Mouse (Mus musculus): Measurements from ENCODE around the gene Mon2. TPM values are rescaled to one million over a fixed set of nuclear protein-coding genes. Genes with fewer than 3 reads are reported as not detected.
"Not testable (repeated sequence)": the region's sequence is repeated elsewhere in the genome, so short reads cannot be mapped to it uniquely, and the experiment has no call there.

The Mon2 gene
- total RNA-seq, 2 experiments from 2014 or later, result 98.6 to 104 TPM

GRCm38 (mm10) chr10:122979356-122979755 is 96.9 kb downstream of the Mon2 start:
- no peak for DNase-seq (ENCODE audit: extremely low spot score in 1 of 2, low spot score in 2 of 2)
- TF ChIP-seq CTCF (IDR thresholded peaks at IDR 0.05), result no peak
- intact Hi-C loops (cut with DNase I), result no loop called here
- no peak overlapping the region for H3K4me3 ChIP-seq
- no peak overlapping the region for H3K27ac ChIP-seq

DNA sequence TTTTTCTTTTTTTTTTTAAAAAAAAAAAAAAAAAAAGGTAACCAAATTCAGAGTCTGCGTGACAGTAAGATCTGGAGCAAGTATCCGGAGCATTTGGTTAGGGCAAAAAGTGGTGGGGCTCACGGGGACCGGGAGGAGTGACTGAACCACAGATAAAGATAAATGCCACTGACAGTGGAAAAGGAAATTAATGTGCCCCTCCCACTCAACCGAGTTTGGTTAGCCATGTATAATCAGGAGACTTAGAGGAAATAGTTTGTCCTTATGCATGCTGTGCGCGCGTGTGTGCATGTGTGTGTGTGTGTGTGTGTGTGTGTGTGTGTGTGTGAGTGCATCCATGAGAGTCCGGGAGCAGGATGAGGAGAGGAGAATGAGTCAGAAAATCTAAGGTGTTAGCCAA is 100.3 kb downstream of the Mon2 start:
- H3K27ac ChIP-seq, result no peak overlapping the region
- no peak for DNase-seq (ENCODE audit: extremely low spot score in 1 of 2, low spot score in 2 of 2)
- no peak for TF ChIP-seq CTCF (IDR thresholded peaks at IDR 0.05)
- H3K4me3 ChIP-seq, result no peak overlapping the region
- intact Hi-C loops (cut with DNase I), result no loop called here

- Histone ChIP-seq H3K27ac (no peak overlapping the region), H3K4me3 (no peak overlapping the region)
- intact Hi-C loops (cut with DNase I), result no loop called here
- no peak for TF ChIP-seq CTCF (IDR thresholded peaks at IDR 0.05)
- DNase-seq (ENCODE audit: extremely low spot score in 1 of 2, low spot score in 2 of 2), result no peak
These were observed 103.1 kb downstream of the Mon2 start for GRCm38 (mm10) chr10:122973241-122973640.

DNA sequence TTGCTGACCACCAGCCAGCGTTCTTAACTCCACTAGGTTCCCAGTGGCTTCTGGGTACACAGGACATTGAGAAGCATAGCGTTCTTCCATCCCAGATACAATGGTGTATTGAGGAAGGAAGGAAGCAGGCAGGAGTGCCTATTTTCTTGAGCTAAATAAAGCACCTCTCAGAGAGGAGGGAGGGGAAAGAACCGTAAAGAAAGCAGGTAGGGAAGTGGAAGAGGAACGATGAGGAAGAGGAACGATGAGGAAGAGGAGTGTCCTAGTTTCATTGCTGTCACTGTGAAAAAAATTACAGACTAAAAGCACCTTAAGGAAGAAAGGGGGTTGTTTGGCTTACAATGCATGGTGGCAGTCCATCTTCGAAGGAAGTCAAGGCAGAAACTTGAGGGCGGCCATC is 106.1 kb downstream of the Mon2 start:
- intact Hi-C loops (cut with DNase I), result no loop called here
- no peak for DNase-seq (ENCODE audit: extremely low spot score in 1 of 2, low spot score in 2 of 2)
- TF ChIP-seq CTCF (IDR thresholded peaks at IDR 0.05), result no peak
- Histone ChIP-seq H3K27ac (no peak overlapping the region), H3K4me3 (no peak overlapping the region)

GRCm38 (mm10) chr10:122966421-122966820 is 109.9 kb downstream of the Mon2 start:
- intact Hi-C loops (cut with DNase I), result no loop called here
- no peak for TF ChIP-seq CTCF (IDR thresholded peaks at IDR 0.05)
- no peak overlapping the region for H3K4me3 ChIP-seq
- no peak for DNase-seq (ENCODE audit: extremely low spot score in 1 of 2, low spot score in 2 of 2)
- no peak overlapping the region for H3K27ac ChIP-seq

DNA sequence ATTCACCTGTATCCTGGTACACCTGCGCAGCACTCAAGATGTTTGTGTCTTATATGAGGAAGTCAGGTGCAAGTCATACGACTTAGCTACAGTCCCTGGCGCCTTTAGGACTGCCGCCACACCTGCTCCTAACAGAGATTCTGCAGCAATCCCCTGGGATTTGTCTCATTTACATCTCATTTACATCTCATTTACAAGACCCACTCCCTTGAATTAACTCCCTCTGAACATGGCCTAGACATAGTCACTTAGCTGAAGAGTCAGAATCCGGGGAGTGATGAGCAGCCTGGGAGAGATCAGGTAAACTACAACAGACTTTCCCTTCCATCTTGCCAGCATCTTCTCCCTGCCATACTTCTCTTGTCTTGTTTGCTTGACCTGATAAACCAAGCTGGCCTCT is 110.7 kb downstream of the Mon2 start:
- H3K4me3 ChIP-seq; H3K27ac ChIP-seq; DNase-seq (ENCODE audit: extremely low spot score in 1 of 2, low spot score in 2 of 2); intact Hi-C loops (cut with DNase I): not testable (repeated sequence)

- intact Hi-C loops (cut with DNase I), result no loop called here
- TF ChIP-seq CTCF (IDR thresholded peaks at IDR 0.05), result no peak
- H3K27ac ChIP-seq, result no peak overlapping the region
These were observed 112.1 kb downstream of the Mon2 start for GRCm38 (mm10) chr10:122964241-122964636.

GRCm38 (mm10) chr10:122963463-122964240 is 112.7 kb downstream of the Mon2 start:
- Histone ChIP-seq H3K27ac (0 out of 2 replicates have a peak overlapping the region, but pooled peaks have one; percentile 32), H3K4me3 (no peak overlapping the region)
- intact Hi-C loops (cut with DNase I), result no loop called here
- DNase-seq (ENCODE audit: extremely low spot score in 1 of 2, low spot score in 2 of 2), result no peak
- no peak for TF ChIP-seq CTCF (IDR thresholded peaks at IDR 0.05)

More at GRCm38 (mm10) chr10:122964241-122964636, 112.1 kb downstream of the Mon2 start:
- no peak for DNase-seq (ENCODE audit: extremely low spot score in 1 of 2, low spot score in 2 of 2)
- no peak overlapping the region for H3K4me3 ChIP-seq

DNA sequence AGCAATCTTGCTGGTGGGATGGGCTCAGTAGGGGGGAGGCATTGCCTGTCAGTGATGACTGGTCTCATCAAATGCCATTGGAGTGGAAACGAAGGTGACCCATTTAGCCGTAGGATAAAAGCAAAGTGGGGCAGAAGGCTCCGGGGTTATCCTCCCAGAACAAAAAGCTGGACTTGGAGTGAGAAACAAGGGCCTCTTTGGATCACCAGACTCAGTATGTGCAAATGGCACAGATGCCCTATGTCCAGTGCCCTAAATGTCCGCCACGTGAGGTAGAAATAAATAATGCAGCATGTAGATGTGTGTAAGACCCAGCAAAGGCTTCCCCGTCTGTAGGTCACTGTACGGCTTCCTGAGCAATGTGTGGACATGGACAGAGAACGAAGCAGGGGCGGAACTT is 113.7 kb downstream of the Mon2 start:
- Histone ChIP-seq H3K27ac (no peak overlapping the region), H3K4me3 (no peak overlapping the region)
- no peak for DNase-seq (ENCODE audit: extremely low spot score in 1 of 2, low spot score in 2 of 2)
- intact Hi-C loops (cut with DNase I), result no loop called here
- TF ChIP-seq CTCF (IDR thresholded peaks at IDR 0.05), result no peak

DNA sequence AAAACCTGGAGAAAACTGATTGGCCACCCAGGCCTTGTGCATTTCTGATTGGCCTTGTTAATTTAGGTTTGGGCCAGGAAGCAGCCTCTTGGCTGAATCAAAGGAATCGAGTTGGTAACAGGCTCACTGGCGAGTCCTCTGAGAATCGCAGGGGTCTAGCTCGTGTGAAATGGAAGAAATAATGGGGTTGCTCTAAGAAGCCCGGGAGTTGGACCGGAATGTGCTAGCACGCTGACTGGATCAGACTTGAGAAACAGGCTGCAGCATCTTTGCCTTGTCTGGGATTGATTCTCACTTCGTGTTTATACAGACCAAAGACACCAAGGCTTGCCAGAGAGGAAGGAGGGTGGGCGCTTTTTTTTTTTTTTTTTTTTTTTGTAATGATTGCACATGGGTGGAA is 114.8 kb downstream of the Mon2 start:
- no peak overlapping the region for H3K27ac ChIP-seq

GRCm38 (mm10) chr10:122960738-122961137 is 115.6 kb downstream of the Mon2 start:
- no peak for DNase-seq (ENCODE audit: extremely low spot score in 1 of 2, low spot score in 2 of 2)
- intact Hi-C loops (cut with DNase I), result no loop called here
- Histone ChIP-seq H3K27ac (no peak overlapping the region), H3K4me3 (no peak overlapping the region)
- no peak for TF ChIP-seq CTCF (IDR thresholded peaks at IDR 0.05)

More for the DNA sequence above, 114.8 kb downstream of the Mon2 start:
- TF ChIP-seq CTCF (IDR thresholded peaks at IDR 0.05), result no peak
- no peak overlapping the region for H3K4me3 ChIP-seq
- intact Hi-C loops (cut with DNase I), result no loop called here
- no peak for DNase-seq (ENCODE audit: extremely low spot score in 1 of 2, low spot score in 2 of 2)

GRCm38 (mm10) chr10:122960216-122960615 is 116.1 kb downstream of the Mon2 start:
- Histone ChIP-seq H3K4me3 (no peak overlapping the region), H3K27ac (no peak overlapping the region)
- TF ChIP-seq CTCF (IDR thresholded peaks at IDR 0.05), result no peak
- intact Hi-C loops (cut with DNase I), result no loop called here
- no peak for DNase-seq (ENCODE audit: extremely low spot score in 1 of 2, low spot score in 2 of 2)

- Histone ChIP-seq H3K27ac (no peak overlapping the region), H3K4me3 (no peak overlapping the region)
- TF ChIP-seq CTCF (IDR thresholded peaks at IDR 0.05), result no peak
- no peak for DNase-seq (ENCODE audit: extremely low spot score in 1 of 2, low spot score in 2 of 2)
- intact Hi-C loops (cut with DNase I), result no loop called here
These were observed 117.6 kb downstream of the Mon2 start for GRCm38 (mm10) chr10:122958699-122959098.
